Mouse (Mus musculus) heart, postnatal 0 days (tissue): Measurements from ENCODE around the gene Phxr2.

Source experiments
- CTCF ChIP-seq: IDR thresholded peaks from 2 replicates; pipeline ENCODE4 v1.5.1; 2016; ENCODE audit warnings: antibody characterized with exemption, control low read depth, low read depth
- EP300 ChIP-seq: IDR thresholded peaks from 2 replicates; pipeline ENCODE4 v1.6.1; 2016; ENCODE audit warnings: antibody characterized with exemption, low read depth

DNA sequence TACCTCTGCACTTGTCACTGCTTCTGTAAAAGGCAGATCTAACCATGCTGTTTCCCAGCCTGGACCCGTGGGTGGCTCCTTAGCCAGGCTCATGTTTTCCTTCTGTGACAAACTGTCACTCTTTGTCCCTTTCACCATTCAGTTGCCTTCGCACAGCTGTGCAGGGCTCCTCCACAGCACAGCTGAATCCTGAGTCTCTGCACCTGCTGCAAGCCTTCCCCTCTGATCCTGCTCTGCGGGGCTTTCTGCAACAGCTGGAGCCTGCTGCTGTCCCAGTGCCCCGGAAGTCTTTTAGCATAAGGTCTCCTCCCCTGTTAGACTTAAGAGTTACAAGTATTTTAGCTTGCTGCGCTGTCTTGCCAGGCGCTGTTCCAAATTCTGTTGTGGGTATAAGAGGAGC lies 6.1 kb upstream of the Phxr2 start:
- TF ChIP-seq CTCF: no peak
- TF ChIP-seq EP300: no peak
